Comparison of ENCODE assay signal across 11 mouse cellular contexts in genomic region chr7:45073171-45073707, GRCm38 (mm10).
"Had no signal": no experiment of that assay in that cellular context is flagged by ENCODE, and none has a peak within 500 bp of the region (broad histone marks: within the 10 kb centered on the region; RNA-seq: fewer than 3 reads in every experiment).

No protein-coding gene starts in this region.

- H3K4me3 ChIP-seq: limb, embryonic 15.5 days; myocyte; neural tube, embryonic 12.5 days had no signal

- H3K9me3 ChIP-seq: limb, embryonic 15.5 days; neural tube, embryonic 12.5 days had no signal

- H3K4me1 ChIP-seq: limb, embryonic 15.5 days; neural tube, embryonic 12.5 days had no signal

- H3K27me3 ChIP-seq: limb, embryonic 15.5 days; neural tube, embryonic 12.5 days had no signal

- H3K4me2 ChIP-seq: limb, embryonic 15.5 days; neural tube, embryonic 12.5 days had no signal

- DNase-seq: kidney, adult 9 months; kidney, postnatal 36 days; layer of hippocampus, adult 9-11 months; layer of hippocampus, postnatal 36 days; lung, adult 18-20 months; thymus, postnatal 4 days had no signal

- H3K27ac ChIP-seq: kidney, postnatal 0 days; limb, embryonic 15.5 days; neural tube, embryonic 12.5 days; stomach, postnatal 0 days had no signal

- H3K9ac ChIP-seq: limb, embryonic 15.5 days; neural tube, embryonic 12.5 days had no signal
